Mouse (Mus musculus): ENCODE data around the gene Tcf7l2.

GRCm38 (mm10) chr19:55720409-55721092, 21.1 kb upstream of the Tcf7l2 start:
- TF ChIP-seq TAL1 (IDR thresholded peaks at IDR 0.05; ENCODE audit: low read length) (no peak), GATA1 (IDR thresholded peaks at IDR 0.05; ENCODE audit: low read length) (no peak)
